Mouse (Mus musculus): ENCODE measurements around the gene Dnah11.

Dnah11 gene

GRCm38 (mm10) chr12:118198386-118199093, at the start of gene Dnah11:
Gene Dnah11, minus strand, starts transcription at chr12:118199043.
- in situ Hi-C loops (cut with MboI, MseI), result no loop called here

DNA sequence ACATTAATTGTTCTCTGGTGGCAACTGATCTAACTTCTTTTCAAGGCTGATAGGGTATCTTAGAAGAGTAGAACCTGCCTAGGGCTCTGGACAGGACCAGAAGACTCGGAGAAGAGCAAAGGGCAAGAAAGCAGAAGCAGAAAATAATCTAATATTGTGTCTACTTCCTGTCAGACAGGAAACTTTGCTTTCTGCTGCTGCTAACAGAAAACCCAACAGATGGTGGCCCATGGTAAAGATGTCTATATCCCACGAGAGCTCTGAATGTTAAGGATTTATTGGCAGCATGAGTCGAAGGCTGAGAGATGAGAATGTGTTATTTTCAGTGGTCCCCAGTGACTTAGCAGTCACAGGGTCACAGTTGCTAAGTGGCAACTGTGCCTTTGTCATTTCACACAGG, 22.3 kb upstream of the Dnah11 start:
- in situ Hi-C loops (cut with MboI, MseI), result no loop called here

DNA sequence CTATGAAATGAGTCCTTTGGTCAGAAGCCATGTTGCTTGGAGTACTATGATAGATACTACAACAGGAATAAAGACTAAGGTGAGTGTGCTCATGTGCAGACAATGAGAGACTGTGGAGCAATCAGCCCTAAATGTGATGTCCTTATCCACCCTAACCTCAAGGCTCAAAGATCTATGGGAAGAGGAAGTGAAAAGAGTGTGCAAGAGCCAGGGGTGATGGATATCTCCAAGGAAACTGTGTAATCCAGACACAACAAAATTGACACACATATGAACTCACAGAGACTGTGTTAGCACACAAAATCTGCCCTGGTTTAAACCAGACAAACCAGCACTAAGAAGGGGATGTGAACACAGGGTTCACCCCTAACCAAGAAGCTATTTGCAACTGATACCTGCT, 21.2 kb upstream of the Dnah11 start:
- in situ Hi-C loops (cut with MboI, MseI), result no loop called here

DNA sequence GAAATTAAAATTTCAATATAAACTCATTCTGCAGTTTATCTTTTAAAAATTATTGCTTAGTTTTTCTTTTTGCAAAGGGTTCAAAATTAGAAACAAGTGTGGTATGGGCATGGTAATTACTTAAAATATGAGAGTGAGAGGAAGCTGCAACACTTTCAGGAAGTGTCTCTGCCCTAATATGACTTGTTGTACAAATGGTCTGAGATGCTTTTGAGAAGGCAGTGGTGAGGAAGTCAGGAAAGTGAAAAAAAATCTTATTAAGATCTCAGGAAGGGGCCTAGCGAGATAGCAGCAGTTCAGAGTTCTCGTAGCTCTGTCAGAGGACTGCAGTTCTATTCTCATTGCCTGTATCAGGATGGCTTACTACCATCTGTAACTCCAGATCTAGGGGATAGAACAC, 13.3 kb upstream of the Dnah11 start:
- in situ Hi-C loops (cut with MboI, MseI), result no loop called here

DNA sequence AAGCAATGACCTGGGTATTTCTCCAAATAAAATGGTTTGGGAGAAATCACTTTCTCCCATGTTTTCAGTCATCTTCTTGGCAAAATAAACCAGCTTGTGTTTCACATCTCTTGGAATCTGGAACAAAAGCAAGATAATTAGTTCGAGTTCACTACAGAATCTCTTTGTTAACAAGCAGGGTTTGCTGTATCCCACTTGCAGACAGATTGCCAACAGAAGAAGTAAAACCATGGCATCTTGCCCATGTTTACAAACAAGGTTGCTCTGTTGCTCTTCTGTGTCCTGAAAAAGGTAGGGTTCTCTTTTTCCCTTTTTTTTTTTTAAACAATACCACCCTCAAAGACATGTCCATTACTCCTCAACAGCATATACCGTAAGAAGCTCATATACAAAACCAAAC, 2.3 kb downstream of the Dnah11 start:
- in situ Hi-C loops (cut with MboI, MseI), result no loop called here

DNA sequence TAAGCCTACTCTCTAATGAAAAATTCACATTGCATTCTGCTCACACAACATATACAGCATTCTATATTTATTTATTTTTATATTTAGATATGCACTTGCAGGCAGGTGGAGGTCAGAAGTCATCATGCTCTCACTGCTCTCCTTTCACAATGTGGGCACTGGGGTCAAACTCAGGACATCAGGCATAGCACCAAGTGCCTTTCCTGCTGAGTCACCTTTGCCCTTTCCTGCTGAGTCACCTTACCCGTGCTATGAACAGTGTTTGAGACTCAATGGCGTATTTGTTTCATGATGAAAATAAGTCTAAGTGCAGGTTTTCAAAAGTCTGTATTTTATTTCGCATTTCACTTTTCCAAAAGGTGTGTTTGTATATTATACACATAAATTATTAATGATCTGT, 9.3 kb downstream of the Dnah11 start:
- in situ Hi-C loops (cut with MboI, MseI), result no loop called here

DNA sequence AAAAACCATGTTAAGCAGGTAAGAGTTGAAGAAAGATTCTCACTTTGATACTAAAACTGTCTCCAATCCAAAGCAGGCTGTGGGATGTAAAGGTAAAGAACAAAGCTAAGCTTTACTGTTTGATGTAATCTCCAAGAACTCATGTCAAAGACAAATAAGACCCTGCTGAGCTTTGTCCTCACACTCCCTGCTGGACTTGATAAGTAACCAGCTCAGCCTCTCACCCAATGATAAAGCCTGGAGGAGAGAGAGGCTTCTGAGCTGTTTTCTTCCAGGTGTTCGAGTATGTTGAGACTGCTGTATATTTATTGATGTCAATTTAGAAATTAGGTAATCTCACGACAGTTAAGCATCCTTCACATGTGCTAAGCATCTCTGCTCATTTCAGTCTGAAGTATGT, 11.2 kb downstream of the Dnah11 start:
- in situ Hi-C loops (cut with MboI, MseI), result no loop called here

- in situ Hi-C loops (cut with MboI, MseI), result no loop called here
Observed at GRCm38 (mm10) chr12:118186881-118187489, 11.9 kb downstream of the Dnah11 start.

DNA sequence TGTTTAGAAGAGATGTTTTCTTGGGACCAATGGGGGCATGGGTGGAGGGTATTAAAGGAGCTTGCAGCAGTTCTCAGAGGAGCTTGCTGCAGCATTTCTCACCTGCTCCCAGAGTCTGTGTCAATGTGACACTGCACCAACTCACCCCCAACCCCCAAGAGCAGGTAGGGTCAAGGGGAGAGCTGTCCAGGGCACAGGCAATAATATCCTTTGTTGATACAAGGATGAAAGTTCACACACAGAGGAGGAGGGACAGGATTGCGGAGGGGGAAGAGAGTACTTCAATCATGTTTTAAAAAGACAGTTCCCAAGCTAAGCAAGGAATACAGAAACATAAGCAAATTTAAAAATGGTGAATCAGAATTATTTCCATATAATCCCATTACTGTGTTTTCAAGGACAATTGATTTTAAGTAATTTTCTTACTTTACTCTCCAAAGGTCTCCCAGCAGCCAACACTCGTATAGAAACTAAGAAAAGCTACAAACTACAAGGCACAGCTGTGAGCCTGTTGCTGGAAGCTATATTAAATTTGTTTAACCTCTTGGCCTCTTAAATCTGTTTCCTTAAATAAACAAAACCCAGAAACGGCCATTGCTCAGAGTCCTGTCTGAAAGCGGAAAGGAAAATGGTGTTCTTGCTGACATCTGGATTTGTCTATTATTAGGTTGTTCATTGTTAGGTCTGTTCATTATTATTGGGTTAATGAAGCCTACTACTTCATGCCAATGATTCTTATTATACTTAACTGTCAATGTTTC, 12.5 kb downstream of the Dnah11 start:
- in situ Hi-C loops (cut with MboI, MseI), result no loop called here

DNA sequence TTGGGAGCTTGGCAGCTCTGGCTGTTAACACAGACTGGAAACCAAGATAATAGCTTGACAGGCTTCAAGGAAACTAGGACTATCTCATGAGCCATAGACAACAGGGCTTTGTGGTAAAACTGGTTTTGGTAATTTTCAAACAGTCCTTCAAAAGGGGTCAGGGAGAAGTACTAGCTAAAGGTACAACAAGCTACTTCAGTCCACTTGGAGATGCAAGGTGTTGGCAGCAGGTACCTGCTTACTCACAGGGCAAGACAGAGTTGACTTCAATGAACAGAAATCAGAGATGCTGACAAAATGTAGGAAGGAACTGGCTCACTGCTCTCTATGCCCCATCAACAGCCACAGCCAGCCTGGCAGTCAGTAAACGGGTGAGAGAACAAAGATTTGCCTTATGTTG, 14.1 kb downstream of the Dnah11 start:
- in situ Hi-C loops (cut with MboI, MseI), result no loop called here

- in situ Hi-C loops (cut with MboI, MseI), result no loop called here
Observed at GRCm38 (mm10) chr12:118177756-118178155, 21.1 kb downstream of the Dnah11 start.

DNA sequence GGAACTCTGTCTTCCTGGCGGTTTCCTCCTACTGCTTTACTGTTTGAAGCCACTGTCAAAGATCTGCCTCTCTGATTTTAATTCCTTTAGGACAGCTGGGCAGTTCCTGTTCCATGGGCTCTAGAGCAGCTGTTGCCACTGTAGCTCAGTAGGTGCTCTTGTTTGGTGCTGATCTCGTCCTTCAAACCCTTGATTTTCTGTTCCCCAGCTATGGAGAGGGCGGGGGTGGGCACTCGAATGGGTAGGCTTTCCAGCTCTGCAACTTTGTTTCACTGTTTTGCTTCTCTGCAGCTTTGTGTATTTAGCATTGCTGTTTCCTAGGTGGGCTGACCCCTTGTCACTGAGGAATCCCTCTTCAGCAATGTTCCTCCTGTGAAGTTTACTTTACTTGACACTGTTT, 34.1 kb downstream of the Dnah11 start:
- in situ Hi-C loops (cut with MboI, MseI), result no loop called here

- in situ Hi-C loops (cut with MboI, MseI), result no loop called here
Observed at GRCm38 (mm10) chr12:118156986-118157385, 41.9 kb downstream of the Dnah11 start.

GRCm38 (mm10) chr12:118147521-118148033, 51.3 kb downstream of the Dnah11 start:
- in situ Hi-C loops (cut with MboI, MseI), result no loop called here

- in situ Hi-C loops (cut with MboI, MseI), result no loop called here
Observed at GRCm38 (mm10) chr12:118128116-118128515, 70.7 kb downstream of the Dnah11 start.

- in situ Hi-C loops (cut with MboI, MseI), result no loop called here
Observed at GRCm38 (mm10) chr12:118119668-118120067, 79.2 kb downstream of the Dnah11 start.

DNA sequence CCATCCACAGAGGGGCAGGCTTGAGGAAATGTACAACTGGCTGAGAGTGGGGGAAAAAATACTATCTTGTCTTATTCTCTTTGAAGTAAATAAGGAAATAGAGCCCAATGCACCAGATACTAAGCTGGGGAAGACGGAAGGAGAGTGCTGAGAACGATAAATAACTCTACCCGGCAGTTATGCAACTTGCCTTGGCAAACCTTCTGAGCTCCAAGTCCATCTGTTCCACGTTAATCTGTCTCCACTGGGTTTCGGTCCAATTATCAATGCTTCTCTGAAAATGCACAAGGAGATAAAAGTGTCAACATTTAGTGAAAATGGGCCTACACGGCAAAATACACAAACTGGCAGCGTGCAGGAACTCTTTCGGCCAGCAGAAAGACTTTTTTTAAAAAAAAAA, 86.2 kb downstream of the Dnah11 start:
- in situ Hi-C loops (cut with MboI, MseI), result no loop called here

GRCm38 (mm10) chr12:118111896-118112295, 86.9 kb downstream of the Dnah11 start:
- in situ Hi-C loops (cut with MboI, MseI), result no loop called here

- in situ Hi-C loops (cut with MboI, MseI), result no loop called here
Observed at GRCm38 (mm10) chr12:118107719-118108118, 91.1 kb downstream of the Dnah11 start.

DNA sequence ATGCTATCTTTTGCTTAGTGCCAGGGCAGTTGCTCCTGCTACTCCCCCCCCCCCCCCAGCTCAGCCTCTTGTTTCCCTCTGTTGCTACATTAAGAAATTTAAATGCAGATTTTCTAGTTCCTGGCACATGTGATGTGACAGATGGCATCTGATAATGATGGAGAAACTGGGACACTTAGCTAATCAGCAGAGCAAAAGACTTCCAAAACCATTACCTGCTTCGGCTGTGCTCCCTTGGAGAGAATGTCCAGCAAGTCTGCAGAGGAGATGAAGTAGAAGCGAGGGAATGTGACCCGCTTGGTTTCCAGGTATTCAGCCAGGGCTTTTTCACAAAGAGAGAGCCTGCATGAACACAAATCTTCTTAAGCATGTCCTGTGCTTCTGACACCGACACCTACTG, 94.3 kb downstream of the Dnah11 start:
- in situ Hi-C loops (cut with MboI, MseI), result no loop called here

- in situ Hi-C loops (cut with MboI, MseI), result no loop called here
Observed at GRCm38 (mm10) chr12:118099694-118100093, 99.1 kb downstream of the Dnah11 start.

GRCm38 (mm10) chr12:118098257-118098656, 100.6 kb downstream of the Dnah11 start:
- in situ Hi-C loops (cut with MboI, MseI), result no loop called here

DNA sequence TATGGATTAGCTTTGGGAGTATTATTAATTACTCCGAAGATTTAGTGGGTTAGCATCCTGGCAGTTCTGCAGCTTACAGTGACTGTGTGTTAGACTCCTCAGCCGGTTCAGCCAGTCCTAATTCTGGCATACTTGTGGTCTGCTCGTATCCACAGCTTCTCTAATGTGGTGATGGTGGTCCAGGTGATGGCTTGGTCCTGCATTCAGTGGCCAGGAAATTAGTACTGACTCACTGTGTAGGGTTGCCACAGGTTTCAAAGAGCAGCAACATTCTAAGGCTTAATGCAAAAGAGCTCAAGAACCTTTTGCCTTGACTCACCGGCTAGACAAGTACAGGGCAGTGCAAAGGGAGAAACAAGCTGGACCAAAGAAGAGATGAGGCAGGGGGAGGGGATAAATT, 103.9 kb downstream of the Dnah11 start:
- in situ Hi-C loops (cut with MboI, MseI), result no loop called here
